In genomic region chr2:169821021-169821441, GRCm38 (mm10) we compare ENCODE assay signal across 10 mouse cellular contexts.
A peak's percentile ranks its signal among the peaks of the same experiment; 100 is the strongest.
DNase-seq lines count a peak whose midpoint lies in the region; ATAC-seq and TF ChIP-seq lines count a peak whose summit lies in the region.
"Had no signal": no experiment of that assay in that cellular context is flagged by ENCODE, and none has a peak within 500 bp of the region (broad histone marks: within the 10 kb centered on the region; RNA-seq: fewer than 3 reads in every experiment).

No protein-coding gene starts in this region.

- H3K27me3 ChIP-seq in hindbrain, embryonic 12.5 days, result no peaks in the 10 kb centered on the region
- H3K27me3 ChIP-seq in hindbrain, embryonic 14.5 days (ENCODE audit: control insufficient read depth, insufficient read depth, low read length), result no peaks in the 10 kb centered on the region
- H3K27me3 ChIP-seq: heart, embryonic 13.5 days had no signal

- ATAC-seq in hindbrain, embryonic 12.5 days (ENCODE audit: low FRiP score), result no peak
- ATAC-seq in hindbrain, embryonic 14.5 days (ENCODE audit: low FRiP score), result no peak
- ATAC-seq in cerebellum, adult (ENCODE audit: insufficient number of reproducible peaks, low FRiP score, low TSS enrichment), result no peak
- ATAC-seq in frontal cortex, adult (ENCODE audit: low TSS enrichment), result no peak

- intact Hi-C loops in left cerebral cortex, adult 2 months (cut with DNase I), result no loop called here

- no peak for TF ChIP-seq CTCF in left cerebral cortex, adult 2 months (IDR thresholded peaks at IDR 0.05)

- no peak overlapping the region for H3K4me3 ChIP-seq in hindbrain, embryonic 12.5 days
- H3K4me3 ChIP-seq in hindbrain, embryonic 14.5 days (replicated peaks; ENCODE audit: low read length), result no peak overlapping the region
- H3K4me3 ChIP-seq in left cerebral cortex, adult 2 months, result no peak overlapping the region
- H3K4me3 ChIP-seq: heart, embryonic 13.5 days; limb, embryonic 12.5 days had no signal

- DNase-seq in hindbrain, embryonic 14.5 days (ENCODE audit: low spot score), result no peak
- DNase-seq in adrenal gland, adult 8-10 months, result peak; percentile 57
- peak; percentile 54 to 64 for DNase-seq in heart, adult 9 months (ENCODE audit: low spot score in 2 of 2)
- DNase-seq in lung, postnatal 10 days, result peak; percentile 51
- no peak for DNase-seq in left cerebral cortex, adult 2 months (ENCODE audit: extremely low spot score in 1 of 2, low spot score in 2 of 2)

- 0 out of 2 replicates have a peak overlapping the region, but pooled peaks have one; percentile 7 for H3K27ac ChIP-seq in hindbrain, embryonic 12.5 days
- H3K27ac ChIP-seq in hindbrain, embryonic 14.5 days, result no peak overlapping the region
- no peak overlapping the region for H3K27ac ChIP-seq in left cerebral cortex, adult 2 months
- H3K27ac ChIP-seq: heart, embryonic 13.5 days; limb, embryonic 12.5 days had no signal

- no peak overlapping the region for H3K4me2 ChIP-seq in hindbrain, embryonic 12.5 days (replicated peaks)
- no peak overlapping the region for H3K4me2 ChIP-seq in hindbrain, embryonic 14.5 days (replicated peaks)
- H3K4me2 ChIP-seq: heart, embryonic 13.5 days; limb, embryonic 12.5 days had no signal

- H3K4me1 ChIP-seq in hindbrain, embryonic 12.5 days, result peaks cover 5% of the 10 kb centered on the region; the same call in 1 of the 2 replicates
- H3K4me1 ChIP-seq in hindbrain, embryonic 14.5 days (replicated peaks; ENCODE audit: control insufficient read depth, insufficient read depth, low read length), result peaks cover 10% of the 10 kb centered on the region

- H3K9me3 ChIP-seq in hindbrain, embryonic 12.5 days (replicated peaks), result no peaks in the 10 kb centered on the region
- no peaks in the 10 kb centered on the region for H3K9me3 ChIP-seq in hindbrain, embryonic 14.5 days (ENCODE audit: control insufficient read depth, low read length)
- H3K9me3 ChIP-seq: heart, embryonic 13.5 days; limb, embryonic 12.5 days had no signal

- WGBS in hindbrain, embryonic 12.5 days, result 87% methylated on average over 9 of the region's 9 CpGs
- 84% methylated on average over 9 of the region's 9 CpGs for WGBS in hindbrain, embryonic 14.5 days

- no peak overlapping the region for H3K9ac ChIP-seq in hindbrain, embryonic 12.5 days
- no peak overlapping the region for H3K9ac ChIP-seq in hindbrain, embryonic 14.5 days
- H3K9ac ChIP-seq: heart, embryonic 13.5 days; limb, embryonic 12.5 days had no signal

- no peaks in the 10 kb centered on the region for H3K36me3 ChIP-seq in hindbrain, embryonic 12.5 days
- no peaks in the 10 kb centered on the region for H3K36me3 ChIP-seq in hindbrain, embryonic 14.5 days (replicated peaks; ENCODE audit: control insufficient read depth, insufficient read depth)
- H3K36me3 ChIP-seq: heart, embryonic 13.5 days; limb, embryonic 12.5 days had no signal

Comparison
In these comparisons a context has a peak if more than half of its experiments do, and no peak if none do; other contexts are left out.
1. DNase-seq: peak in adrenal gland, adult 8-10 months (single experiment), heart, adult 9 months (2 of 2) and lung, postnatal 10 days (single experiment); none in hindbrain, embryonic 14.5 days (single experiment) and left cerebral cortex, adult 2 months (0 of 2).